Mouse (Mus musculus) lung, embryonic 15.5 days (tissue): Measurements from ENCODE around the gene Ahcyl1. TPM values are rescaled to one million over a fixed set of nuclear protein-coding genes. Genes with fewer than 3 reads are reported as not detected.

Source experiments
- ATAC-seq: fragments of 200-750 bp; cut with Nextera tagmentation; 2 replicates; pipeline ENCODE4 v1.8.0; 2017; ENCODE audit warnings: moderate number of reproducible peaks, borderline replicate concordance; ENCODE audit not compliant: low FRiP score, low TSS enrichment; ENCODE audit errors: extremely low read depth
- H3K27ac ChIP-seq: fragments of 300-500 bp; sonication (generic); 2 replicates; pipeline ENCODE4 v1.5.1; 2015; ENCODE audit warnings: moderate library complexity, mild to moderate bottlenecking, inconsistent platforms
- H3K27me3 ChIP-seq: fragments of 300-500 bp; sonication (generic); 2 replicates; pipeline ENCODE4 v1.6.1; 2015; ENCODE audit warnings: inconsistent platforms
- H3K36me3 ChIP-seq: fragments of 300-500 bp; sonication (generic); 2 replicates; pipeline ENCODE4 v1.6.1; 2015; ENCODE audit warnings: inconsistent platforms
- H3K4me1 ChIP-seq: fragments of 300-500 bp; sonication (generic); 2 replicates; pipeline ENCODE4 v1.6.1; 2015; ENCODE audit warnings: inconsistent platforms
- H3K4me2 ChIP-seq: fragments of 300-500 bp; sonication (generic); 2 replicates; pipeline ENCODE4 v1.6.1; 2015; ENCODE audit warnings: inconsistent platforms, mild to moderate bottlenecking, moderate library complexity
- H3K4me3 ChIP-seq: fragments of 300-500 bp; sonication (generic); 2 replicates; pipeline ENCODE4 v1.5.1; 2015; ENCODE audit warnings: mild to moderate bottlenecking, inconsistent platforms
- H3K9ac ChIP-seq: fragments of 300-500 bp; sonication (generic); 2 replicates; pipeline ENCODE4 v1.6.1; 2015; ENCODE audit warnings: inconsistent platforms
- H3K9me3 ChIP-seq: fragments of 300-500 bp; sonication (generic); 2 replicates; pipeline ENCODE4 v1.6.1; 2016; ENCODE audit warnings: inconsistent platforms
- WGBS: fragments of 180-500 bp; shearing (Covaris S2); methylation state at CpG from one replicate; pipeline ENCODE4 v1.1.7; 2015; 5-methylcytosine and 5-hydroxymethylcytosine counted together
- polyA plus RNA-seq: library from polyadenylated mRNA; unstranded; fragments of >200 nt; fragmentation: Nextera tagmentation; extraction: Ambion mirVana; gene quantifications from 2 replicates; pipeline ENCODE4 v1.2.1, GENCODE M21; 2015

The Ahcyl1 gene
- polyA plus RNA-seq, 1 experiment from 2014 or later: 83.3 TPM

- H3K27me3 ChIP-seq: no peaks in the 10 kb centered on the region
- H3K4me2 ChIP-seq: no peak overlapping the region
- peaks cover 5% of the 10 kb centered on the region; the same call in 1 of the 2 replicates for H3K4me1 ChIP-seq
- H3K9ac ChIP-seq: no peak overlapping the region
- no peak overlapping the region for H3K27ac ChIP-seq
- 93% methylated on average over 1 of the region's 1 CpGs for WGBS
- H3K9me3 ChIP-seq: no peaks in the 10 kb centered on the region
- H3K4me3 ChIP-seq: no peak overlapping the region
- no peak for ATAC-seq
- no peaks in the 10 kb centered on the region for H3K36me3 ChIP-seq
Measured at GRCm38 (mm10) chr3:107701767-107702394, 5.5 kb upstream of the Ahcyl1 start.

- H3K27me3 ChIP-seq: no peaks in the 10 kb centered on the region
- 78% methylated on average over 2 of the region's 2 CpGs for WGBS
Measured at GRCm38 (mm10) chr3:107700625-107701024, 4.3 kb upstream of the Ahcyl1 start.

GRCm38 (mm10) chr3:107696910-107697309, 550 bp upstream of the Ahcyl1 start:
- Histone ChIP-seq H3K27ac (no peak overlapping the region), H3K9ac (no peak overlapping the region; the same call in 1 of the 2 replicates), H3K36me3 (no peaks in the 10 kb centered on the region), H3K4me1 (peaks cover 22% of the 10 kb centered on the region), H3K4me3 (no peak overlapping the region), H3K27me3 (no peaks in the 10 kb centered on the region), H3K9me3 (no peaks in the 10 kb centered on the region), H3K4me2 (peak overlapping the region; percentile 40)
- 18% methylated on average over 3 of the region's 3 CpGs for WGBS
- ATAC-seq: peak; percentile 4

More at GRCm38 (mm10) chr3:107700625-107701024, 4.3 kb upstream of the Ahcyl1 start:
- Histone ChIP-seq H3K9ac (no peak overlapping the region), H3K4me3 (no peak overlapping the region), H3K27ac (no peak overlapping the region), H3K9me3 (no peaks in the 10 kb centered on the region), H3K36me3 (no peaks in the 10 kb centered on the region), H3K4me1 (peaks cover 5% of the 10 kb centered on the region; the same call in 1 of the 2 replicates), H3K4me2 (no peak overlapping the region)
- ATAC-seq: no peak

- no peaks in the 10 kb centered on the region for H3K9me3 ChIP-seq
- ATAC-seq: no peak
- H3K4me1 ChIP-seq: peaks cover 29% of the 10 kb centered on the region
- peak overlapping the region; percentile 96 for H3K27ac ChIP-seq
- 5% methylated on average over 16 of the region's 16 CpGs for WGBS
- H3K27me3 ChIP-seq: no peaks in the 10 kb centered on the region
- H3K36me3 ChIP-seq: no peaks in the 10 kb centered on the region
- H3K4me2 ChIP-seq: peak overlapping the region; percentile 81
- peak overlapping the region; percentile 94 for H3K9ac ChIP-seq
- H3K4me3 ChIP-seq: peak overlapping the region; percentile 82
Measured at GRCm38 (mm10) chr3:107695219-107695947, 977 bp downstream of the Ahcyl1 start.

GRCm38 (mm10) chr3:107694256-107694900, 2.0 kb downstream of the Ahcyl1 start:
- H3K9ac ChIP-seq: no peak overlapping the region
- WGBS: 51% methylated on average over 2 of the region's 2 CpGs
- no peak for ATAC-seq
- peaks cover 38% of the 10 kb centered on the region for H3K4me1 ChIP-seq
- no peaks in the 10 kb centered on the region for H3K27me3 ChIP-seq
- no peaks in the 10 kb centered on the region for H3K36me3 ChIP-seq
- peak overlapping the region; percentile 81 for H3K4me2 ChIP-seq
- no peak overlapping the region for H3K27ac ChIP-seq
- peak overlapping the region; percentile 82 for H3K4me3 ChIP-seq
- H3K9me3 ChIP-seq: no peaks in the 10 kb centered on the region

- 70% methylated on average over 2 of the region's 2 CpGs for WGBS
Measured at GRCm38 (mm10) chr3:107690366-107690765, 6.0 kb downstream of the Ahcyl1 start.

GRCm38 (mm10) chr3:107689245-107689644, 7.1 kb downstream of the Ahcyl1 start:
- ATAC-seq: no peak
- Histone ChIP-seq H3K36me3 (no peaks in the 10 kb centered on the region), H3K4me2 (no peak overlapping the region), H3K4me1 (peaks cover 45% of the 10 kb centered on the region), H3K9ac (no peak overlapping the region), H3K4me3 (no peak overlapping the region), H3K27me3 (no peaks in the 10 kb centered on the region), H3K9me3 (no peaks in the 10 kb centered on the region), H3K27ac (no peak overlapping the region)

More at GRCm38 (mm10) chr3:107690366-107690765, 6.0 kb downstream of the Ahcyl1 start:
- Histone ChIP-seq H3K9me3 (no peaks in the 10 kb centered on the region), H3K9ac (no peak overlapping the region), H3K27ac (no peak overlapping the region), H3K4me3 (no peak overlapping the region), H3K4me2 (no peak overlapping the region), H3K27me3 (no peaks in the 10 kb centered on the region), H3K36me3 (no peaks in the 10 kb centered on the region), H3K4me1 (peaks cover 55% of the 10 kb centered on the region)
- no peak for ATAC-seq

GRCm38 (mm10) chr3:107688236-107688635, 8.1 kb downstream of the Ahcyl1 start:
- Histone ChIP-seq H3K27me3 (no peaks in the 10 kb centered on the region), H3K4me1 (peaks cover 44% of the 10 kb centered on the region), H3K27ac (no peak overlapping the region), H3K9me3 (no peaks in the 10 kb centered on the region), H3K9ac (no peak overlapping the region), H3K4me2 (no peak overlapping the region), H3K36me3 (no peaks in the 10 kb centered on the region), H3K4me3 (no peak overlapping the region)
- 45% methylated on average over 1 of the region's 1 CpGs for WGBS
- ATAC-seq: no peak

- no peak overlapping the region for H3K4me2 ChIP-seq
- H3K9ac ChIP-seq: no peak overlapping the region
- no peak overlapping the region for H3K4me3 ChIP-seq
- ATAC-seq: no peak
- H3K4me1 ChIP-seq: peaks cover 54% of the 10 kb centered on the region
- H3K36me3 ChIP-seq: no peaks in the 10 kb centered on the region
- H3K27ac ChIP-seq: no peak overlapping the region
- H3K9me3 ChIP-seq: no peaks in the 10 kb centered on the region
- no peaks in the 10 kb centered on the region for H3K27me3 ChIP-seq
- WGBS: 92% methylated on average over 3 of the region's 3 CpGs
Measured at GRCm38 (mm10) chr3:107686276-107686977, 9.9 kb downstream of the Ahcyl1 start.

- Histone ChIP-seq H3K4me2 (no peak overlapping the region), H3K9me3 (no peaks in the 10 kb centered on the region), H3K27me3 (no peaks in the 10 kb centered on the region), H3K36me3 (no peaks in the 10 kb centered on the region), H3K4me3 (no peak overlapping the region), H3K4me1 (peaks cover 57% of the 10 kb centered on the region), H3K27ac (no peak overlapping the region), H3K9ac (no peak overlapping the region)
- 68% methylated on average over 2 of the region's 2 CpGs for WGBS
- ATAC-seq: no peak
Measured at GRCm38 (mm10) chr3:107685652-107686051, 10.7 kb downstream of the Ahcyl1 start.

GRCm38 (mm10) chr3:107683587-107683986, 12.8 kb downstream of the Ahcyl1 start:
- WGBS: 72% methylated on average over 1 of the region's 1 CpGs
- H3K9ac ChIP-seq: no peak overlapping the region
- H3K4me2 ChIP-seq: no peak overlapping the region
- H3K36me3 ChIP-seq: no peaks in the 10 kb centered on the region
- H3K27me3 ChIP-seq: no peaks in the 10 kb centered on the region
- H3K4me3 ChIP-seq: no peak overlapping the region
- H3K4me1 ChIP-seq: peaks cover 52% of the 10 kb centered on the region
- no peak overlapping the region for H3K27ac ChIP-seq
- ATAC-seq: no peak
- no peaks in the 10 kb centered on the region for H3K9me3 ChIP-seq
